Mouse (Mus musculus): Measurements from ENCODE around the gene Olfr317. TPM values are rescaled to one million over a fixed set of nuclear protein-coding genes. Genes with fewer than 3 reads are reported as not detected.

Olfr317 gene
- total and polyA plus RNA-seq, 3 experiments, result not detected

DNA sequence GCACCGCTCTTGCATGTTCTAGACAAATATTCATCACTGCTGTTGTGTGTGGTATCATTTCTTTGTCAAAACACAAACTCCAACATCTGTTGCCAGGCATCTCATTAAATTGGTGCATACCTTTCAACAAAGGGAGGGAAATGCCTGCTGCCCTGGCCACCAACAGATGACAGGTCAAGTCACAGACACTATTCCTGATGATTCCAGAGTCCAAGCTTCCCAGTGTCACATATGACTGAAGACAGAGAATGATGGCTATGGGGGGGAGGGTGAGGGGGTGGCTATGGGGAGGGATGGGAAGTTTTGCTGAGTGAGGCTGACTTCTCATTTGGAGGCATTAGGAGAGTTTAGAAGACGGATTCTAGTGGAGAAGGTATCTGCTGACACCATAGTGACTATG is 45.2 kb upstream of the Olfr317 start:
- Histone ChIP-seq H3K4me1 (ENCODE audit: control insufficient read depth in 1 of 2, insufficient read depth in 2 of 2, low read length in 2 of 2) (peaks cover 0 to 8% of the 10 kb centered on the region in 2 experiments; a peak in 1 of 4 replicates), H3K27ac (ENCODE audit: control insufficient read depth, low read depth, low read length) (no peak overlapping the region), H3K36me3 (ENCODE audit: control insufficient read depth in 1 of 2, insufficient read depth in 2 of 2, low read length in 2 of 2) (peaks cover 0 to 6% of the 10 kb centered on the region in 2 experiments; a peak in 2 of 4 replicates), H3K27me3 (ENCODE audit: control insufficient read depth in 1 of 2, insufficient read depth in 2 of 2, low read length in 2 of 2) (peaks cover 7 to 8% of the 10 kb centered on the region in 2 experiments; a peak in 3 of 4 replicates), H3K9ac (ENCODE audit: control insufficient read depth, low read depth, low read length, poor library complexity, severe bottlenecking) (no peak overlapping the region), H3K9me3 (replicated peaks; ENCODE audit: insufficient read depth, low read length) (no peaks in the 10 kb centered on the region), H3K79me2 (ENCODE audit: control insufficient read depth, insufficient read depth, low read length, poor library complexity) (no peaks in the 10 kb centered on the region), H3K4me3 (ENCODE audit: control insufficient read depth in 1 of 2, insufficient read depth in 1 of 2, low read depth in 2 of 2, low read length in 2 of 2) (no peak overlapping the region)
- no peak for DNase-seq (ENCODE audit: low read depth, low spot score)
- TF ChIP-seq UBTF (IDR thresholded peaks at IDR 0.05; ENCODE audit: borderline replicate concordance, insufficient read depth, low read depth, low read length) (no peak), RCOR1 (IDR thresholded peaks at IDR 0.05; ENCODE audit: low read depth, low read length) (no peak), GATA1 (IDR thresholded peaks at IDR 0.05; ENCODE audit: low read depth, low read length) (no peak), KAT2A (conservative IDR thresholded peaks at IDR 0.05; ENCODE audit: low read depth, low read length) (no peak), ZNF384 (IDR thresholded peaks at IDR 0.05; ENCODE audit: low read depth, low read length) (no peak), ZC3H11A (IDR thresholded peaks at IDR 0.05; ENCODE audit: low read depth, low read length) (no peak), TBP (IDR thresholded peaks at IDR 0.05; ENCODE audit: low read depth, low read length) (no peak), HCFC1 (IDR thresholded peaks at IDR 0.05; ENCODE audit: low read depth, low read length) (no peak), MAZ (IDR thresholded peaks at IDR 0.05; ENCODE audit: low read depth, low read length) (no peak), BHLHE40 (IDR thresholded peaks at IDR 0.05; ENCODE audit: borderline replicate concordance, low read depth, low read length) (no peak), ELF1 (IDR thresholded peaks at IDR 0.05; ENCODE audit: low read depth, low read length) (no peak), SMC3 (IDR thresholded peaks at IDR 0.05; ENCODE audit: low read depth, low read length) (no peak), MAFK (IDR thresholded peaks at IDR 0.05; ENCODE audit: borderline replicate concordance, low read depth, low read length) (no peak), ZKSCAN1 (IDR thresholded peaks at IDR 0.05; ENCODE audit: low read depth, low read length) (no peak)

DNA sequence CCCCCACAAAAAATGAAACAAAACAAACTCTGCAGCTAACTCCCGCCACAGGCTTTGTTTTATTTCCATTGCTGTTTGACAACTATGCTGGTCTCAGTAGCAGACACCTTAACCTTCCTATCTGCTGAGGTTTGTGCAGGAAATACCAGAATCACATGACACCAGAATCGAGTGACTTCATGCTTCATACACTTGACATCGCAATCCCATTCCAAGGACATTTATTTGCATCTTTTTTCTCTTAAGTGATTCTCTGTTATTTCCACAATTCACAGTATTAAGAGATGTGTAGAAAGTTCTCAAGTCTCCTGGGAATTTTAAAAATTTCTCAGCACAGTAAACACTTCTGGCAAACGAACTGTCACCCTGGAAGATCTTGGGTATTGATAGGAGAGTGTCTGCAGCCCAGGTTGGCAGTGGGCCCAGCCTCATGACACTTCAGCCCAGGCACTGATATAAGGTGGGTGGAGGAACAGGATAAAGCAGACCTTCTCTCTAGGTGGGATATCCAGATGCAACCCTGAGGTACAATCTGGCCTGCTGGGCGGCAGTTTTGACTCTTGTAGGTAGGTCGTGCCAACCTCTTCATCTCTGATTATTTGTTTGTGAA is 43.6 kb upstream of the Olfr317 start, which contains the start of gene Olfr314:
Gene Olfr314, plus strand, starts transcription at position 473 of the 610 bp plus-strand sequence.
- no peaks in the 10 kb centered on the region for H3K79me2 ChIP-seq (ENCODE audit: control insufficient read depth, insufficient read depth, low read length, poor library complexity)
- DNase-seq (ENCODE audit: low read depth, low spot score), result peak; percentile 81
- no peak within 1 kb of the TSS for H3K27ac ChIP-seq (ENCODE audit: control insufficient read depth, low read depth, low read length)
- peaks cover 0 to 6% of the 10 kb centered on the region in 2 experiments; a peak in 2 of 4 replicates for H3K36me3 ChIP-seq (ENCODE audit: control insufficient read depth in 1 of 2, insufficient read depth in 2 of 2, low read length in 2 of 2)
- no peaks in the 10 kb centered on the region for H3K9me3 ChIP-seq (replicated peaks; ENCODE audit: insufficient read depth, low read length)
- no peak within 1 kb of the TSS for H3K9ac ChIP-seq (ENCODE audit: control insufficient read depth, low read depth, low read length, poor library complexity, severe bottlenecking)
- TF ChIP-seq NRF1 (IDR thresholded peaks at IDR 0.05; ENCODE audit: insufficient read depth, low read depth, low read length, poor library complexity, severe bottlenecking), result no peak
- peak; percentile 82 for TF ChIP-seq GATA1 (IDR thresholded peaks at IDR 0.05; ENCODE audit: low read depth, low read length)
- TF ChIP-seq SIN3A (IDR thresholded peaks at IDR 0.05; ENCODE audit: low read length), result peak; percentile 40
- TF ChIP-seq MAX (IDR thresholded peaks at IDR 0.05; ENCODE audit: low read length), result peak; percentile 68
- TF ChIP-seq POLR2AphosphoS2 (IDR thresholded peaks at IDR 0.05; ENCODE audit: low read length), result no peak
- no peak for TF ChIP-seq MYC (IDR thresholded peaks at IDR 0.05; ENCODE audit: low read depth, low read length)
- no peak for TF ChIP-seq MAZ (IDR thresholded peaks at IDR 0.05; ENCODE audit: low read depth, low read length)
- 0 out of 2 replicates have a peak, but pooled peaks have one; percentile 61 for TF ChIP-seq BHLHE40 (IDR thresholded peaks at IDR 0.05; ENCODE audit: borderline replicate concordance, low read depth, low read length)
- TF ChIP-seq TAL1 (IDR thresholded peaks at IDR 0.05; ENCODE audit: low read length), result no peak
- TF ChIP-seq EP300 (IDR thresholded peaks at IDR 0.05; ENCODE audit: low read depth in 1 of 2, low read length in 2 of 2), result peak; percentile 28 to 47; a peak in 2 of 4 replicates
- TF ChIP-seq E2F4 (IDR thresholded peaks at IDR 0.05; ENCODE audit: borderline replicate concordance, low read depth, low read length), result no peak
- peak; percentile 91 for TF ChIP-seq USF1 (IDR thresholded peaks at IDR 0.05; ENCODE audit: low read depth, low read length)
- TF ChIP-seq TCF12 (IDR thresholded peaks at IDR 0.05; ENCODE audit: low read depth, low read length), result peak; percentile 29; the same call in 1 of the 2 replicates
- TF ChIP-seq USF2 (IDR thresholded peaks at IDR 0.05; ENCODE audit: borderline replicate concordance in 1 of 2, insufficient read depth in 1 of 2, low read depth in 1 of 2, low read length in 2 of 2), result peak; percentile 74 to 93
- TF ChIP-seq ELF1 (IDR thresholded peaks at IDR 0.05; ENCODE audit: low read depth, low read length), result no peak
- H3K27me3 ChIP-seq (ENCODE audit: control insufficient read depth in 1 of 2, insufficient read depth in 2 of 2, low read length in 2 of 2), result peaks cover 7 to 8% of the 10 kb centered on the region in 2 experiments; a peak in 3 of 4 replicates
- peaks cover 0 to 8% of the 10 kb centered on the region in 2 experiments; a peak in 1 of 4 replicates for H3K4me1 ChIP-seq (ENCODE audit: control insufficient read depth in 1 of 2, insufficient read depth in 2 of 2, low read length in 2 of 2)
- H3K4me3 ChIP-seq (ENCODE audit: control insufficient read depth in 1 of 2, insufficient read depth in 1 of 2, low read depth in 2 of 2, low read length in 2 of 2), result no peak within 1 kb of the TSS

All from MEL (cell line).